Mouse (Mus musculus): ENCODE results near the gene Ceacam20. TPM values are rescaled to one million over a fixed set of nuclear protein-coding genes. Genes with fewer than 3 reads are reported as not detected.

The Ceacam20 gene
- total and polyA plus RNA-seq, 2 experiments from 2014 or later: not detected

DNA sequence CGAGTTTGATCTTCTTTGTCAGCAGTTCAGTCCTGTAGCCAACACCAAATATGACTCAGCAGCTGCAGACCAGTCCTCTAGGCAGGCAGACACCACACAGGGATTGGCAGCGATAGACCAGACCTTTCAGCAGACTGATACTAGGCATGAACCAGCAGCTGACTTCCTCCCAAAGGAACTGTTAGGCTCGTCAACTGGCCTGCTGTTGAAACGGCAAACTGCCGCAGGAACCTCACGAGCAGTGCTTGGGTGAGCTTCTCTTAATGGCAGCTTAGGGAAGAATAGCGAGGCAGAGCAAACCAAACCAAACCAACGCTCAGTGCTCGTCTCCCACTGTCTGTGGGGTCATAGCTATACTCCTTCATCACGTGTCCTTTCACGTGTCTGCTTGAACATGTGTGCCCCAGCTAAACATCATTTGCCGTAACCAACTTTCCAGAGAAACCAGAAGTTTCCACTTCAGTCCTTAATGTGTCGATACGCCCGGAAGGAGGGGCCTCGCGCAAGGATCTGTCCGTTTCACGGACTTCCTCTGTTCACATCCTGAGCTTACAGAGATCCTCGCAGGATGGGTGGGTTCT is 30.0 kb upstream of the Ceacam20 start:
- no peak overlapping the region for H3K9ac ChIP-seq (replicated peaks; ENCODE audit: low read length, poor library complexity, severe bottlenecking)
- WGBS: 83% methylated on average over 20 of the region's 20 CpGs
- H3K4me3 ChIP-seq (ENCODE audit: low read depth, low read length): no peak overlapping the region
- no peaks in the 10 kb centered on the region for H3K9me3 ChIP-seq (ENCODE audit: low read length)
- no peaks in the 10 kb centered on the region for H3K36me3 ChIP-seq (ENCODE audit: insufficient read depth, low read length)
- H3K4me2 ChIP-seq (ENCODE audit: low read depth, low read length, poor library complexity, severe bottlenecking): no peak overlapping the region
- no peak overlapping the region for H3K27ac ChIP-seq (ENCODE audit: low read depth, low read length)
- no peaks in the 10 kb centered on the region for H3K4me1 ChIP-seq (ENCODE audit: insufficient read depth, low read length)
- DNase-seq (ENCODE audit: low spot score) (no peak), ATAC-seq (ENCODE audit: low FRiP score) (no peak)
- no peaks in the 10 kb centered on the region for H3K27me3 ChIP-seq (ENCODE audit: insufficient read depth, low read length)
- TF ChIP-seq CTCF (IDR thresholded peaks at IDR 0.05): no peak

DNA sequence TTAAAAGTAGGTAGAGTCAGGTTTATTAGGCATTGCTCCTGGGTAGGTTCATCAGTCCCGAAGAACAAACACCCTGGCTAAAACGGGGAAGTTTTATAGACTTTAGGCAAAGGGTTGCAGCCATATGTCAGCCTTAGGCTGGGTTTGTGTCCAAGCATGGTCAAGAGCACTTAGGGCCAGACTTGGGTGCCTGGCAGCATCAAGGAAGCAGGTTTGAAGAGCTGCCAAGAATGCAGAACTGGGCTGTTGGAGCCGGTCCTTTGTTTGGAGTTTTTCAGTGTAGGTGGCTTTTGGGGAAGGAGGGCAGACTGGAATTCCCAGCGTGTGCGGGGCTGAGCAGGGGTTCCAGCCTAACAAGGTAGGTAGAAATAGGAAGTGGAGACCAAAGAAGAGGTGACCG is 29.3 kb upstream of the Ceacam20 start:
- no peak overlapping the region for H3K4me2 ChIP-seq (ENCODE audit: low read depth, low read length, poor library complexity, severe bottlenecking)
- H3K9ac ChIP-seq (replicated peaks; ENCODE audit: low read length, poor library complexity, severe bottlenecking): no peak overlapping the region
- no peak for DNase-seq (ENCODE audit: low spot score)
- ATAC-seq (ENCODE audit: low FRiP score): no peak
- H3K9me3 ChIP-seq (ENCODE audit: low read length): no peaks in the 10 kb centered on the region
- H3K4me1 ChIP-seq (ENCODE audit: insufficient read depth, low read length): no peaks in the 10 kb centered on the region
- 72% methylated on average over 6 of the region's 6 CpGs for WGBS
- no peak overlapping the region for H3K27ac ChIP-seq (ENCODE audit: low read depth, low read length)
- no peaks in the 10 kb centered on the region for H3K36me3 ChIP-seq (ENCODE audit: insufficient read depth, low read length)
- no peak for TF ChIP-seq CTCF (IDR thresholded peaks at IDR 0.05)
- H3K4me3 ChIP-seq (ENCODE audit: low read depth, low read length): no peak overlapping the region
- no peaks in the 10 kb centered on the region for H3K27me3 ChIP-seq (ENCODE audit: insufficient read depth, low read length)

DNA sequence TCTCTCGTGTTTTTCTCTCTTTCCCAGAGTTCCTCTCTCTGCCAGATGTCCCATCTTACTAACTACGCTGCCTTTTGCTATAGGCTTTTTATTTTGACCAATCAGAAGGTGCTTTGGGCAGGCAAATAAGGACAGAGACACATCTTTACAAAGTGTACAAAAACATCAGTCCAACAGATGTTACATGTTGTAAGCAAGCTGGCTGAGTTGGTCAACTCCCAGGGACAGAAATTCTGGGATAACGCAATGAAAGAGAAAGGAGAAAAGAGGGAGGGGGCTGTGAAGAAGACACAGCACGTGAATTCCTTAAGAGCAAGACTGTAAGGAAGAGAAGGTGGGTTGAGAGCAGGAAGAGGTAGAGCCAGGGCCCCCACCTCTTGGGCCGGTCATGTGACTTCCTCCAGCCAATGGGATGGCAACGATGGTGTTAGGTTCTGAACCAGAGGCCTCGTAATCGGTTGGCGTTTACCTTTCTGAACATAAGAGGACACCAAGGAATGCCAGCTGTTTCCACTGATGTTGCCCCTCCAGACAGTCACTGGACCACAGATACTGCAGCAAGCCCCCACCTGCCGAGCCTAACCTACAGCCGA is 27.9 kb upstream of the Ceacam20 start:
- no peaks in the 10 kb centered on the region for H3K4me1 ChIP-seq (ENCODE audit: insufficient read depth, low read length)
- 92% methylated on average over 11 of the region's 11 CpGs for WGBS
- no peak for TF ChIP-seq CTCF (IDR thresholded peaks at IDR 0.05)
- no peaks in the 10 kb centered on the region for H3K27me3 ChIP-seq (ENCODE audit: insufficient read depth, low read length)
- no peak overlapping the region for H3K27ac ChIP-seq (ENCODE audit: low read depth, low read length)
- ATAC-seq (ENCODE audit: low FRiP score): no peak
- no peaks in the 10 kb centered on the region for H3K36me3 ChIP-seq (ENCODE audit: insufficient read depth, low read length)
- no peaks in the 10 kb centered on the region for H3K9me3 ChIP-seq (ENCODE audit: low read length)
- no peak for DNase-seq (ENCODE audit: low spot score)
- no peak overlapping the region for H3K4me3 ChIP-seq (ENCODE audit: low read depth, low read length)
- no peak overlapping the region for H3K4me2 ChIP-seq (ENCODE audit: low read depth, low read length, poor library complexity, severe bottlenecking)
- no peak overlapping the region for H3K9ac ChIP-seq (replicated peaks; ENCODE audit: low read length, poor library complexity, severe bottlenecking)

DNA sequence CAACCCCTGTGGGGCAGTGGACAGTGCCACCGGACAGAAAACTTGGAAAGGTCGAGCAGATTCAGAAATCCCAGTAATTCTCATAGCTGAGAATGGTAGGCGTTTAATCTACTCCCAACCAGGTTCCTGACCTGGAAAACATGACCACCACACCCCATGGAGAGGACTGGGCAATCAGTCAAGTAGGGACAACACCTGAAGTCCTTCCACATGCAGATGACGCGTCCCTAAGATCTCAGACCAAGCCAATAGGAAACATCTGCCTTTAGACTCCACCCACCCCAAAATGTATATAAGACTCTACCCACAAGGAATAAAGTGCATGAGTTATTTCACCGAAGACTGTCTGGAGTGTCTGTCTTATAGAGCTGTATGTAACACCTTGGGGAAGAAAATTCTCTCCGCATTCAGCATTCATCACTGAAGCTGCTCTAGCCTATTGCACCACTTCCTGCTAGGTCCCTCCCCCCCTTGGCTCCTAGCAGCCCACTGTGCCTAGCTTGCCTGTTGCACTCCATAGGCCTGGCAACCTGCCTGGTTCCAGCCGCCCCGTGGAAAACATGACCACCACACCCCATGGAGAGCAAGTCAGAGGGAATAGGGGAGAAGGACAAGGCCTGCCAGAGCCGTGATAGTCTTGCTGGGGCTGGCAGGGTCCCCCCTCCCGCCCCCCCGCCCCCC is 25.5 kb upstream of the Ceacam20 start:
- Histone ChIP-seq H3K36me3 (ENCODE audit: insufficient read depth, low read length) (no peaks in the 10 kb centered on the region), H3K4me2 (ENCODE audit: low read depth, low read length, poor library complexity, severe bottlenecking) (no peak overlapping the region), H3K27me3 (ENCODE audit: insufficient read depth, low read length) (no peaks in the 10 kb centered on the region), H3K27ac (ENCODE audit: low read depth, low read length) (no peak overlapping the region), H3K9ac (replicated peaks; ENCODE audit: low read length, poor library complexity, severe bottlenecking) (no peak overlapping the region), H3K4me3 (ENCODE audit: low read depth, low read length) (no peak overlapping the region), H3K9me3 (ENCODE audit: low read length) (no peaks in the 10 kb centered on the region), H3K4me1 (ENCODE audit: insufficient read depth, low read length) (no peaks in the 10 kb centered on the region)
- ATAC-seq (ENCODE audit: low FRiP score) (no peak), DNase-seq (ENCODE audit: low spot score) (peak; percentile 44)
- WGBS: 59% methylated on average over 11 of the region's 12 CpGs
- no peak for TF ChIP-seq CTCF (IDR thresholded peaks at IDR 0.05)

DNA sequence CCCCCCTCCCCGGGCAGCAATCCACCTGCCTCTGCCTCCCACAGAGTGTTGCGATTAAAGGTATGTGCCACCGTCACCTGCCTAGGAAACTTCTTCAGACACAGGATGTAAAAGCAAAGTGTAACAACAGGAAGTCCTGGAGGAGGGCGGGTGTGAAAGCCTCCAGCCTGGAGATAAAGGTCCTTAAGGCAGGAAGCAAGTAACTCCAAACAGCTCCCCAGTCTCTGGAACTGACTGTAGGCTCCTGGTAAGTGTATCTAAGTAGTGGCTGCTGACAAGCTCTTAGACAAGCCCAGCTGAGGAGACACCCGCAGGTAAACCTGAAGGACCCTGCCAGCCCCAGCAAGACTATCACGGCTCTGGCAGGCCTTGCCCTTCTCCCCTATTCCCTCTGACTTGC is 25.0 kb upstream of the Ceacam20 start:
- Histone ChIP-seq H3K4me2 (ENCODE audit: low read depth, low read length, poor library complexity, severe bottlenecking) (no peak overlapping the region), H3K27ac (ENCODE audit: low read depth, low read length) (no peak overlapping the region), H3K27me3 (ENCODE audit: insufficient read depth, low read length) (no peaks in the 10 kb centered on the region), H3K4me1 (ENCODE audit: insufficient read depth, low read length) (no peaks in the 10 kb centered on the region), H3K9me3 (ENCODE audit: low read length) (no peaks in the 10 kb centered on the region), H3K36me3 (ENCODE audit: insufficient read depth, low read length) (no peaks in the 10 kb centered on the region), H3K9ac (replicated peaks; ENCODE audit: low read length, poor library complexity, severe bottlenecking) (no peak overlapping the region), H3K4me3 (ENCODE audit: low read depth, low read length) (no peak overlapping the region)
- no peak for TF ChIP-seq CTCF (IDR thresholded peaks at IDR 0.05)
- 47% methylated on average over 5 of the region's 6 CpGs for WGBS
- DNase-seq (ENCODE audit: low spot score) (no peak), ATAC-seq (ENCODE audit: low FRiP score) (no peak)

DNA sequence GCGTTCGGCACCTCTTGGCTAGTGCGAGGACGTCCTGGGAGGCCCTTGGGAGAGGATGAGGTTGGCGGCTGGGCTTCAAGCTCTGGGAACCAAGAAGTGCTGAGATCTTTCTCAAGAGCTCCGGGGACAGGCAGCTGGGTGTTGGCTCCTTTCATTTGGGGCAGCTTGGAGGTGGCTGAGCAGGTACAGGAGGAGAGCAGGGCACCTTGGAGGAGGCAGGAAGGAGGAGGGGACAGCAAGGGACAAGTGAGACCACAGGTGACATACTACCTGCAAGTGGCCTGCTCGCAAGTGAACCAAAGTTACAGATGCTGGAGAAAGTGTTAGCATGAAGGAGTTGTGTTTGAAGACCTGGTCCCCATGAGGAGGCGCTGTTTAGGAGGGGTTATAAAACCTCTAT is 20.5 kb upstream of the Ceacam20 start:
- H3K4me3 ChIP-seq (ENCODE audit: low read depth, low read length): no peak overlapping the region
- H3K27me3 ChIP-seq (ENCODE audit: insufficient read depth, low read length): no peaks in the 10 kb centered on the region
- no peaks in the 10 kb centered on the region for H3K4me1 ChIP-seq (ENCODE audit: insufficient read depth, low read length)
- H3K4me2 ChIP-seq (ENCODE audit: low read depth, low read length, poor library complexity, severe bottlenecking): no peak overlapping the region
- DNase-seq (ENCODE audit: low spot score): no peak
- H3K9ac ChIP-seq (replicated peaks; ENCODE audit: low read length, poor library complexity, severe bottlenecking): no peak overlapping the region
- ATAC-seq (ENCODE audit: low FRiP score): no peak
- 86% methylated on average over 8 of the region's 8 CpGs for WGBS
- TF ChIP-seq CTCF (IDR thresholded peaks at IDR 0.05): no peak
- no peaks in the 10 kb centered on the region for H3K36me3 ChIP-seq (ENCODE audit: insufficient read depth, low read length)
- H3K9me3 ChIP-seq (ENCODE audit: low read length): no peaks in the 10 kb centered on the region
- no peak overlapping the region for H3K27ac ChIP-seq (ENCODE audit: low read depth, low read length)
